Mouse (Mus musculus) left cerebral cortex, postnatal 4 days (tissue): ENCODE measurements around the gene Ttc9. TPM values are rescaled to one million over a fixed set of nuclear protein-coding genes. Genes with fewer than 3 reads are reported as not detected.

Source experiments
- total RNA-seq, 2 experiments: library from RNA; stranded (reverse); gene quantifications; 2 replicates each; pipeline ENCODE4 v1.2.3; 2021

Gene Ttc9
- total RNA-seq, 2 experiments from 2014 or later, result 82.0 to 83.6 TPM

Other genes starting within 250 kb of the Ttc9 start
- 1 to 10 TPM; 2.4 to 3.1 TPM for gene Adam4, start 209.3 kb upstream of the Ttc9 start, total RNA-seq
- gene Cox16, start 146.1 kb upstream of the Ttc9 start, total RNA-seq, result 10 to 100 TPM; 39.8 to 53.3 TPM
- gene Gm20498, start 98.3 kb upstream of the Ttc9 start, total RNA-seq, result 10 to 100 TPM; 31.2 to 34.2 TPM
- 10 to 100 TPM; 20.1 to 24.2 TPM for gene Synj2bp, start 98.3 kb upstream of the Ttc9 start, total RNA-seq
- under 1 TPM; 0.70 to 0.88 TPM for gene Adam21, start 62.8 kb upstream of the Ttc9 start, total RNA-seq
- gene Med6, start 36.2 kb upstream of the Ttc9 start, total RNA-seq, result 10 to 100 TPM; 22.4 to 28.1 TPM
- gene Map3k9, start 149.9 kb downstream of the Ttc9 start, total RNA-seq, result 10 to 100 TPM; 86.1 to 90.5 TPM
- 100 to 1,000 TPM in 1 of 2 experiments, 10 to 100 TPM in 1; 92.7 to 107 TPM for gene Pcnx, start 228.8 kb downstream of the Ttc9 start, total RNA-seq